Mouse (Mus musculus) B cell, adult 62 days (primary cell): Measurements from ENCODE around the gene Romo1. TPM values are rescaled to one million over a fixed set of nuclear protein-coding genes. Genes with fewer than 3 reads are reported as not detected.

Experiments
- total RNA-seq: library from RNA; stranded (reverse); gene quantifications from 4 replicates; pipeline ENCODE4 v1.2.4, GENCODE M21; 2023

The Romo1 gene
- total RNA-seq: 64.3 to 96.4 TPM (median 77.6 TPM) in 4 replicates

DNA sequence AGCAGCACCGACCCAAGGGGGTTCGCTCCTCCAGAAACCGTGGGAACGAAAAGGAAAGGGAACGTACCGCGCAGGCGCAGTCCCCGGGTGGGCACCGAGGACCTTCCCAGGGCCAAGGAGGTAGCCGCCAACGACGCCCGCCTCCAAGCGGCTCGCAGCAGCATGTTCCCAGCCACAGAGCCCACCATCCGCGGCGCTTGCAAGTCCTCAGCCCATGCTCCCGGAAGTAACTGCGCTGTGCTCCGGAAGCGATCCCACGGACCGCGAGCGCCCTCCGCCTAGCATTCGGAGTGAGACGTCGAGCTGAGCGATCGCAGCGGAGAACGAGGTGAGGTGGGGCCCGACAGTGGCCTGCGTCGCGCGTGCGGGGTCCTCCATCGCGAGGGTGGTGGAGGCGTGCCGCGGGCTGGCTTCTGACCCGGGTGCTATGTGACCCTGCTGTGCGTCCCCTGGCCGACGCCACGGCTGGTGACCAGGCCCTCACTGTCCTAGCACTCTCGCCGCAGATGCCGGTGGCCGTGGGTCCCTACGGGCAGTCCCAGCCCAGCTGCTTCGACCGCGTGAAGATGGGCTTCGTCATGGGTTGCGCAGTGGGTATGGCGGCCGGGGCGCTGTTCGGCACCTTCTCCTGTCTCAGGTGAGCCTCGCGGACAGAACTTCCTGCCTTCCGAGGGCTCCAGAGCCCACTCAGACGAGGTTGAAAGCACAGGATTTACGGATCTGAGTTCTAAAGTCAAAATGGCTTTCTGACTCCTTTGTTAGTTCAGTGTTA is at the start of gene Romo1, which contains the start of gene Nfs1:
Gene Romo1, plus strand, starts transcription at position 87 of the 772 bp plus-strand sequence.
Gene Nfs1, minus strand, starts transcription at position 234 of the 772 bp plus-strand sequence.

DNA sequence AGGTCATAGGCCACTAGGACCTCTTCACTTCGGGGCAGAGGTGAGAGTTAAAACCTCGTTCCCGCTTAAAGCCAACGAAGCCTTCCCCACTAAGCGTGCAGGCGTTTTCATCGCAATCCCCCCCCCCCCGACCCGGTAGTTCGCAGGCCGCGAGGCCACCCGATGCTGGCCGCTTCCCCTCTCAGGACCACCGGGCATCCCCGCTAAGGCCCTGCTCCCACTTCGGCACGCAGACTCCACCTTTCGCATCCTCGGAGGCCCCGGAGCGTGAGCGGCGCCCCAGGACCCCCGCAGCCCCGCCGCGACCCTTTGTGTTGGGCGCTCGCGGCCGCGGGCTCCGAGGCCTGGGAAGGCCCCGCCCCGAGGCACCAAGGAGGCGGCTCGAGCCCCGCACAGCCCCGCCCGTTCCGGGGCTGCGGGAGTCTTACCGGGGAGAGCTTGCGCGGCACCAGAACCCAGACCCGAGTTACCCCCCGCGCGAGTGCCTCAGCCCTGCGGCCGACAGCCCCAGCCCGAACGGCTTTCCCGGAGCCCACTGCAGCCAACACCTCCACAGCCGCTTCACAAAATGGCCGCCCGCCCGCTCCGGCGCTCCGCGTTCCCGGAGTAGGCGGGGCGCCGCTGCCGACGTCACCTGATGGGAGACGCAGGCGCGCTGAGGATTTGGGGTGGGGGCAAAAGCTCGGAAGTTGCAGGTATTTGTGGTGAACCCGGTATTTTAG is 32.3 kb upstream of the Romo1 start, which contains the start of the genes Cpne1 and Rbm12:
Gene Cpne1, minus strand, starts transcription at position 608 of the 722 bp plus-strand sequence.
Gene Rbm12, minus strand, starts transcription at position 621 of the 722 bp plus-strand sequence.

DNA sequence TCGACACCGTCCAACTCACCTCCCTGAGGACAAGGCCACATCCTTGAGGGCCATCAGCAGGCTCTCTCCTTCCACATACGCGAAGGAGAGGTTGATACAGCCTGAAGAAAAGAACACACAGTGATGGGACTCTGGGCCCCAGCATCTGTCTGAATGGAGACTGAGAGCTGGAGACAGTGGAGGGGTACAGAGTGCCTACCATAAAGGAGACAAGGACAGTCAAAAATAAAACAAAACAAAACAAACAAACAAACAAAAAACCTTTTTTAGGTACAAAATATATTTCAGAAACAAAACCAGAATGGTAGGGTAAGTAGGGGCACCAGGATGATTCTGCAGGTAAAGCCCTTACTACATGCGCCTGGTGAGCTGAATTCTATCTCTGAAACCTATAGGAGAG is 16.8 kb upstream of the Romo1 start, which contains the start of gene Gm28036:
Gene Gm28036, minus strand, starts transcription at position 101 of the 400 bp plus-strand sequence.

DNA sequence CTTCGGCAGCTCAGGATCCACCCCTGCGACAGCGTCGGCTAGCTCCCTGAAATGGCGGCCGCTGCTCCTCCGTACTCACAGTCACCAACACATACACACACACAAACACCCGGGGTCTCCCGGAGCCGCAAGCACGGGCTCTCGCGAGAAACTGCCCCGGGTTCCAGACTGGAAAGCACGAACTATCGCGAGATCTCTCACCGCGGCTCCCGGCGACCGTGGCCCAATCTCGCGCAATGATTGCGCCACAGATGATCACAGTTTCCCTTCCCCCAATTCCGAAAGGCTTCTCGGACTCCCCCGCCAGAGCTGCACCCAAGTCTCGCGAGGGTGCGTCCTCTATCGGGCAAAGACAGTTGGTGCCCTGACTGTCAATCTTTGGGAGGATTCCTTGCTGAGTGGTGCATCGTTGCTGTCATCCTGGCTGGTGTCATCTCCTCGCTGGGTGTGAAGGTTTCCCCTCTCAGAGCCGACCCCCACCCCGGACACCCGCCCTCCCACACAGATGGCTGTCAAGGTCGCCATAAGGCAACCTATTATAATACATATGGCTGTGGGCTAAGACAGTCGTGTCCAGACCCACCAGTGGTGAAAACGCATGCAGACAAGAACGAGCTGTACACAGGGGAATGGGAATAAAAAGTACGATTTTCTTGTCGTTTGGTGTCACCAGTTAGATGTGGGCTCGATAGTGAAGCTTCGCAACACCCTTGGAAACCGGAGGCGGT is 36.4 kb downstream of the Romo1 start, which contains the start of gene Rbm39:
Gene Rbm39, minus strand, starts transcription at position 145 of the 728 bp plus-strand sequence.

Other genes with a start within 250 kb of the Romo1 start
- 32.0 to 42.2 TPM (median 34.6 TPM) in 4 replicates for gene Uqcc1, start 213.7 kb upstream of the Romo1 start, total RNA-seq
- gene Gm15557, start 203.3 kb upstream of the Romo1 start, total RNA-seq: not detected in 4 replicates
- gene Gdf5, start 198.7 kb upstream of the Romo1 start, total RNA-seq: not detected in 4 replicates
- 58.5 to 72.8 TPM (median 62.7 TPM) in 4 replicates for gene Cep250, start 187.6 kb upstream of the Romo1 start, total RNA-seq
- gene 6430550D23Rik, start 136.1 kb upstream of the Romo1 start, total RNA-seq: 1.3 to 3.1 TPM (median 2.2 TPM) in 4 replicates
- 66.9 to 83.2 TPM (median 76.8 TPM) in 4 replicates for gene Ergic3, start 136.0 kb upstream of the Romo1 start, total RNA-seq
- gene Fer1l4, start 91.1 kb upstream of the Romo1 start, total RNA-seq: not detected in 4 replicates
- gene Spag4, start 78.9 kb upstream of the Romo1 start, total RNA-seq: 5.0 to 7.5 TPM (median 6.1 TPM) in 4 replicates
- 79.5 to 86.0 TPM (median 84.3 TPM) in 4 replicates for gene Cpne1, start 32.1 kb upstream of the Romo1 start, total RNA-seq
- 33.1 to 45.0 TPM (median 37.1 TPM) in 4 replicates for gene Rbm12, start 32.1 kb upstream of the Romo1 start, total RNA-seq
- 19.5 to 34.3 TPM (median 24.2 TPM) in 4 replicates for gene Gm28036, start 16.9 kb upstream of the Romo1 start, total RNA-seq
- gene Nfs1, start 147 bp downstream of the Romo1 start, total RNA-seq: 33.0 to 35.9 TPM (median 34.0 TPM) in 4 replicates
- 2,113 to 2,186 TPM (median 2,159 TPM) in 4 replicates for gene Rbm39, start 36.2 kb downstream of the Romo1 start, total RNA-seq
- gene Phf20, start 52.4 kb downstream of the Romo1 start, total RNA-seq: 87.3 to 94.5 TPM (median 92.0 TPM) in 4 replicates
- gene Cnbd2, start 168.3 kb downstream of the Romo1 start, total RNA-seq: 8.7 to 10.7 TPM (median 9.9 TPM) in 4 replicates
- 136 to 156 TPM (median 147 TPM) in 4 replicates for gene Scand1, start 168.7 kb downstream of the Romo1 start, total RNA-seq